Mouse (Mus musculus) liver, embryonic 14.5 days (tissue): ENCODE results near the gene Clcn7. TPM values are rescaled to one million over a fixed set of nuclear protein-coding genes. Genes with fewer than 3 reads are reported as not detected.
"Not testable (repeated sequence)": the region's sequence is repeated elsewhere in the genome, so short reads cannot be mapped to it uniquely, and the experiment has no call there.

Experiments used
- ATAC-seq: fragments of 200-750 bp; cut with Nextera tagmentation; 2 replicates; pipeline ENCODE4 v1.8.0; 2017; ENCODE audit warnings: moderate number of reproducible peaks, mild to moderate bottlenecking, moderate library complexity; ENCODE audit not compliant: insufficient read depth
- DNase-seq, 3 experiments: peaks; one replicate each; pipeline ENCODE4 v3.0.0-alpha.2; 2012 to 2013; ENCODE audit warnings: low read depth in 3 of 3, low spot score in 3 of 3
- H3K27ac ChIP-seq: fragments of 300-500 bp; sonication (generic); 2 replicates; pipeline ENCODE4 v1.5.1; 2014; ENCODE audit warnings: moderate library complexity, mild to moderate bottlenecking, control low read depth, inconsistent platforms
- H3K27me3 ChIP-seq: fragments of 300-500 bp; sonication (generic); 2 replicates; pipeline ENCODE4 v1.6.1; 2014; ENCODE audit warnings: mild to moderate bottlenecking, low read length, moderate library complexity; ENCODE audit not compliant: control insufficient read depth, insufficient read depth
- H3K36me3 ChIP-seq: fragments of 300-500 bp; sonication (generic); replicated peaks from 2 replicates; pipeline ENCODE4 v1.6.1; 2014; ENCODE audit warnings: low read depth; ENCODE audit not compliant: control insufficient read depth, insufficient read depth
- H3K4me1 ChIP-seq, 2 experiments: fragments of 200-500 bp in 1 of 2; fragments of 300-500 bp in 1 of 2; sonication (generic) in 1 of 2; replicated peaks; 2 replicates each; pipeline ENCODE4 v1.6.1; 2012 to 2014; ENCODE audit warnings: antibody characterized with exemption in 1 of 2, inconsistent platforms in 1 of 2, low read length in 1 of 2; ENCODE audit not compliant: control insufficient read depth in 2 of 2, insufficient read depth in 2 of 2
- H3K4me2 ChIP-seq: fragments of 300-500 bp; sonication (generic); 2 replicates; pipeline ENCODE4 v1.6.1; 2014; ENCODE audit warnings: low read depth, mild to moderate bottlenecking, control low read depth, moderate library complexity
- H3K4me3 ChIP-seq, 2 experiments: fragments of 200-500 bp in 1 of 2; fragments of 300-500 bp in 1 of 2; sonication (generic) in 1 of 2; 2 replicates each; pipeline ENCODE4 v1.5.1; 2012 to 2014; ENCODE audit warnings: low read depth in 2 of 2, low read length in 2 of 2, mild to moderate bottlenecking in 2 of 2, control low read depth in 1 of 2, inconsistent platforms in 1 of 2, moderate library complexity in 1 of 2; ENCODE audit not compliant: insufficient read depth in 1 of 2
- H3K9ac ChIP-seq: fragments of 300-500 bp; sonication (generic); replicated peaks from 2 replicates; pipeline ENCODE4 v1.6.1; 2014; ENCODE audit warnings: mild to moderate bottlenecking, control low read depth, moderate library complexity
- H3K9me3 ChIP-seq: fragments of 300-500 bp; sonication (generic); 2 replicates; pipeline ENCODE4 v1.6.1; 2016; ENCODE audit warnings: low read length, mixed read lengths; ENCODE audit not compliant: control insufficient read depth
- CTCF ChIP-seq: IDR thresholded peaks from 2 replicates; pipeline ENCODE4 v1.5.1; 2016; ENCODE audit warnings: antibody characterized with exemption, low read depth, control low read depth
- EP300 ChIP-seq: IDR thresholded peaks from 2 replicates; pipeline ENCODE4 v1.6.1; 2016; ENCODE audit warnings: antibody characterized with exemption, low read depth
- WGBS: fragments of 180-500 bp; shearing (Covaris S2); extraction: QIAGEN DNeasy Blood & Tissue Kit; methylation state at CpG from one replicate; pipeline ENCODE4 v1.1.7; 2014; ENCODE audit not compliant: insufficient replicate concordance; 5-methylcytosine and 5-hydroxymethylcytosine counted together
- polyA plus RNA-seq, 2 experiments: library from polyadenylated mRNA; depleted of rRNA in 1 of 2; stranded (reverse) in 1 of 2; unstranded in 1 of 2; fragments of >200 nt; fragmentation: Nextera tagmentation in 1 of 2; extraction: Ambion mirVana in 1 of 2; gene quantifications; 2 replicates each; pipeline versions ENCODE4 v1.2.1 to v1.2.3; 2012 to 2014

Clcn7 gene
- polyA plus RNA-seq, 2 experiments: 7.9 to 8.8 TPM

- ATAC-seq: peak; percentile 48; the same call in 1 of the 2 replicates
- not testable (repeated sequence) for DNase-seq, H3K4me3 ChIP-seq, H3K27me3 ChIP-seq, H3K36me3 ChIP-seq, H3K9me3 ChIP-seq
- Histone ChIP-seq H3K4me2 (peak overlapping the region; percentile 25; the same call in 1 of the 2 replicates), H3K9ac (peak overlapping the region; percentile 42), H3K27ac (peak overlapping the region; percentile 93), H3K4me1 (peaks cover 33 to 35% of the 10 kb centered on the region in 2 experiments)
- 0 out of 2 replicates have a peak, but pooled peaks have one; percentile 5 for TF ChIP-seq EP300
- 39% methylated on average over 3 of the region's 3 CpGs for WGBS
These were observed 7.6 kb upstream of the Clcn7 start for GRCm38 (mm10) chr17:25125442-25126060.

DNA sequence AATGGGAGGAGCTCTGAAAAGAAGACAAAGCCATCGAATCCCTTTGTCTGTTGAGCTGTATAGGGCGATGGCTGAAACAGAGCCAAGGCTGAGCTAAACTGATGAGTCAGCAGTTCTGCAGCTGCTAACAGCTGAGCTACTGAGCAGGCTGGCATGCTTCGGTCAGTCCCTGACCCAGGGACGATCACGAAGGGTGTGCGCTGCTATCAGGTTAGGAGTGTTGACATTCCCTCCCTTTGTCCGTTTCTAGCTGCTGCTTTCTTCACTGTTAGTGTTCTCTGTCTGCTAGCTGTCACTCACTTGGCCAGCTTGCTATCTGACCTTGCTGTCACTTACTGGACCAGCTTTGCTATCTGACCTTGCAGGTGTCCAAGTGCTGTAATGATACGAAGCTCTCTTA lies 6.1 kb upstream of the Clcn7 start:
- H3K4me2 ChIP-seq: peak overlapping the region; percentile 47

DNA sequence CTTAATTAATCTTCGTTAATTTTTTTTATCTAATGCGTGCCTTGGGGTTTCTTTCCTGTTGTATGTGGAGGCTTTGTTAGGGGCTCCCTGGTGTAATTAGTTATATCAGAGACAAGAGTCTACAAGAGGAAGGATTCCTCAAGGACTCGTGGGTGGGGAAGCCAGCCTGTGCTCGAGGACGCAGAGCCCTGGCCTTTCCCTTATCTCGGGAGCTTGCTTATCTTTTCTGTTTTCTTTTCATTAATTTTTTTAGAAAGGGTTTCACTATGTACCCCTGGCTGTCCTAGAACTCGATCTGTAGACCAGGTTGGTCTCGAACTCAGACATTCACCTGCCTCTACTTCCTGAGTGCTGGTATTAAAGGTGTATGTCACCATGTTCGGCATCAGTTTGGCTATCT lies 5.5 kb upstream of the Clcn7 start:
- Histone ChIP-seq H3K27me3 (no peaks in the 10 kb centered on the region; the same call in 1 of the 2 replicates), H3K4me3 (no peak overlapping the region), H3K4me2 (peak overlapping the region; percentile 47), H3K27ac (peak overlapping the region; percentile 93), H3K4me1 (peaks cover 33 to 35% of the 10 kb centered on the region in 2 experiments), H3K9me3 (no peaks in the 10 kb centered on the region), H3K36me3 (no peaks in the 10 kb centered on the region), H3K9ac (peak overlapping the region; percentile 66)
- no peak for DNase-seq
- ATAC-seq: peak; percentile 45; the same call in 1 of the 2 replicates
- TF ChIP-seq CTCF (no peak), EP300 (no peak)
- WGBS: 21% methylated on average over 9 of the region's 9 CpGs

More for the DNA sequence above, 6.1 kb upstream of the Clcn7 start:
- H3K9ac ChIP-seq: peak overlapping the region; percentile 66
- WGBS: 7% methylated on average over 8 of the region's 8 CpGs
- peak; percentile 86 for ATAC-seq
- H3K4me1 ChIP-seq: peaks cover 33 to 35% of the 10 kb centered on the region in 2 experiments
- DNase-seq: peak; percentile 62 to 76 (median 65)
- peak overlapping the region in 1 of 2 experiments; percentile 16; a peak in 3 of 4 replicates for H3K4me3 ChIP-seq
- TF ChIP-seq EP300: peak; percentile 62
- no peak for TF ChIP-seq CTCF
- no peaks in the 10 kb centered on the region for H3K36me3 ChIP-seq
- no peaks in the 10 kb centered on the region; the same call in 1 of the 2 replicates for H3K27me3 ChIP-seq
- no peaks in the 10 kb centered on the region for H3K9me3 ChIP-seq
- peak overlapping the region; percentile 93 for H3K27ac ChIP-seq

DNA sequence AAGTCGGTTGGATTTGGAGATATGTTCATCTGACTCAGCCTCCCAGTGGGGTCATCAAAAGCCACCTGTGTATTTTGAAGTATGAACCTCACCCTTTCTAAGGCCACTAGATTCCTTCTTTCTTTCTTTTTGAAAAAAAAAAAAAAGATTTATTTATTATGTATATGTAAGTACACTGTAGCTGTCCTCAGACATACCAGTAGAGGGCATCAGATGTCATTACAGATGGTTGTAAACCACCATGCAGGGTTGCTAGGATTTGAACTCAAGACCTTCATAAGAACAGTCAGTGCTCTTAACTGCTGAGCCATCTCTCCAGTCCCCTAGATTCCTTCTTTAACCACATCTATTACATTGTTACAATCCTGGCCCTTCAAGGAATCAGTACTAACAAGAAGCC lies 3.1 kb upstream of the Clcn7 start:
- H3K4me1 ChIP-seq: peaks cover 38 to 41% of the 10 kb centered on the region in 2 experiments
- ATAC-seq: no peak
- no peaks in the 10 kb centered on the region for H3K36me3 ChIP-seq
- no peak overlapping the region for H3K27ac ChIP-seq
- no peak overlapping the region for H3K9ac ChIP-seq
- DNase-seq: no peak
- no peaks in the 10 kb centered on the region for H3K9me3 ChIP-seq
- no peaks in the 10 kb centered on the region for H3K27me3 ChIP-seq
- H3K4me2 ChIP-seq: no peak overlapping the region
- WGBS: 83% methylated on average over 1 of the region's 1 CpGs
- TF ChIP-seq CTCF (peak; percentile 38; the same call in 1 of the 2 replicates), EP300 (no peak)
- no peak overlapping the region for H3K4me3 ChIP-seq

DNA sequence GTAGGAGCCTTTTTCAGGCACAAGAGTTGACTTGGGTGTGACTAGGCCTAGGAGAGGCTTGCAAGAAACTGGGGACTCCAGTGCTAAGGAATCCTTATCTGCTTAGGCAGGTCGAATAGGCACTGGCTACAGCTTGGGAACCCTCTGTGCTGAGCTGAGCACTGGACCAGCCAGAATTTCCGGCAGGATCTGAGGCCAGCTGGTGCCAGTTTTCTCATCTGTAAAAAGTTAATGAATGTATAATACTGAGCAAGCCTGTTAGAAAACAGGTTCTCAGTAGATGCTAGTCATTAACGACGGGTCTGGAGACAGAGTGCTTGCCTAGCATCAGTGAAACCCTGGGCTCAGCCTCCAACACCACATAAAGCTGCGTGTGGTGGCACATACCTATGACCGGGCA lies 2.4 kb downstream of the Clcn7 start:
- no peak overlapping the region for H3K4me3 ChIP-seq
- H3K9me3 ChIP-seq: no peaks in the 10 kb centered on the region
- H3K9ac ChIP-seq: no peak overlapping the region
- TF ChIP-seq EP300 (no peak), CTCF (no peak)
- WGBS: 77% methylated on average over 6 of the region's 6 CpGs
- peaks cover 7 to 11% of the 10 kb centered on the region in 2 experiments for H3K4me1 ChIP-seq
- no peak for ATAC-seq
- H3K27ac ChIP-seq: no peak overlapping the region
- no peak for DNase-seq
- no peak overlapping the region for H3K4me2 ChIP-seq
- no peaks in the 10 kb centered on the region for H3K27me3 ChIP-seq
- H3K36me3 ChIP-seq: no peaks in the 10 kb centered on the region
